Mouse (Mus musculus): ENCODE measurements around the gene Dync1li2.

Dync1li2 gene

GRCm38 (mm10) chr8:104442299-104443124 lies at the start of gene Dync1li2:
TSS of gene Dync1li2 (minus strand) at chr8:104443047.
- DNase-seq = peak; percentile 90

DNA sequence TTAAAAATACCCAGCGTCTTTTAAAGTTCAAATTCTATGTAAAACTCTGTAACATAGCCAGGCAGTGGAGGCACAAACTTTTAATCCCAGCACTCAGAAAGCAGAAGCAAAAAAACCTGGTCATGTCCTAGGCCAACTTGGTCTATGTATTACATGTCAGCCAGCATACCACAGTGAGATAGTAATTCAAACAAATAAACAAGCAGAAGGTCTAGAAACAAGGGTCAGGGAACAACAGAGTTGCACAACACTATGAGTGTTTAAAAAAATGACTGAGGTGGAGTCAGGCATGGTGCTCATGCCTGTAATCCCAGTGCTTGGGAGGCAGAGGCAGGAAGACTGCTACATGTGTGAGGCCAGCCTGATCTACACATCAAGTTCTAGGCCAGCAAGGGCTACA lies 36.2 kb upstream of the Dync1li2 start:
- DNase-seq = no peak

DNA sequence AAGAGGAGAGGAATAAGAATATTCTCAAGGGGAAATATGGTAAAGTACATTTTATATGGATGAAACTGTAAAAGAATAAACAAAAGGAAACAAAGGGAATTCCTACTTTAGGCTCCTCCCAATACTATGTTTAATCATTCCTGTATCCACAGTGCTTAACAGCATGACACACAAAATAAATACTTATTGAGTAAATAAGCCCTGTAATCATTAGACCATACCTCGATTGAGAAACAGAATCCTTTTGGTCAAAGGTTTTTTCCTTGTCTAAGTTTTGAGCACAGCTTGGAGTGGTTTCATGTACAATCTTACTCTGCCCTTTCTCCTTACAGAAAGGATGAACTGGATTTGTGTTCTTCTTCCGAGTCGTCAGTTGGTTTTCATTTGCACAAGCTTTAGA lies 29.6 kb upstream of the Dync1li2 start:
- no peak for DNase-seq

- no peak for DNase-seq
These were observed 24.6 kb upstream of the Dync1li2 start for GRCm38 (mm10) chr8:104467463-104467862.

- DNase-seq = no peak
These were observed 9.3 kb upstream of the Dync1li2 start for GRCm38 (mm10) chr8:104452177-104452576.

DNA sequence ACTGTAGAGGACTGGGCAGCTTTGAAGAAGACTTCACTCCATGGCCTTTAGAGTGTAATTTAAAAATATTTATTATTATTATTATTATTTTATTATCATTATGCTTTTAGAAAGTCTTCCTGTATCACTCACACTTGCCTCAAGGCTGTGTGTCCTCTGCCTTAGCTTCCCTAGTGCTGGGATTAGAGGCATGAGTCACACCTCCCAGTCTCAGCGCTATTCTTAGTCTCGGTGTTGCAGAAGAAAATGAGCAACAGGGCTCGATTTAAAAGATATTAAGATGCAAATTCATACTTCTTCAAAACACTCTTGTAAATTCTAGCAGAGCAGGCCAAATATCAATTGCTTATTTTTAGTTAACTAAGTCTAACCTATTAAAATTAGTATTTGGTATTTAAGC lies 5.9 kb upstream of the Dync1li2 start:
- no peak for DNase-seq

- no peak for DNase-seq
These were observed 3.2 kb upstream of the Dync1li2 start for GRCm38 (mm10) chr8:104446016-104446415.

GRCm38 (mm10) chr8:104445248-104445647 lies 2.4 kb upstream of the Dync1li2 start:
- no peak for DNase-seq

- no peak for DNase-seq
These were observed 355 bp upstream of the Dync1li2 start for GRCm38 (mm10) chr8:104443125-104443679.

GRCm38 (mm10) chr8:104441613-104442012 lies 1.2 kb downstream of the Dync1li2 start:
- DNase-seq = no peak

GRCm38 (mm10) chr8:104439461-104439860 lies 3.4 kb downstream of the Dync1li2 start:
- no peak for DNase-seq

DNA sequence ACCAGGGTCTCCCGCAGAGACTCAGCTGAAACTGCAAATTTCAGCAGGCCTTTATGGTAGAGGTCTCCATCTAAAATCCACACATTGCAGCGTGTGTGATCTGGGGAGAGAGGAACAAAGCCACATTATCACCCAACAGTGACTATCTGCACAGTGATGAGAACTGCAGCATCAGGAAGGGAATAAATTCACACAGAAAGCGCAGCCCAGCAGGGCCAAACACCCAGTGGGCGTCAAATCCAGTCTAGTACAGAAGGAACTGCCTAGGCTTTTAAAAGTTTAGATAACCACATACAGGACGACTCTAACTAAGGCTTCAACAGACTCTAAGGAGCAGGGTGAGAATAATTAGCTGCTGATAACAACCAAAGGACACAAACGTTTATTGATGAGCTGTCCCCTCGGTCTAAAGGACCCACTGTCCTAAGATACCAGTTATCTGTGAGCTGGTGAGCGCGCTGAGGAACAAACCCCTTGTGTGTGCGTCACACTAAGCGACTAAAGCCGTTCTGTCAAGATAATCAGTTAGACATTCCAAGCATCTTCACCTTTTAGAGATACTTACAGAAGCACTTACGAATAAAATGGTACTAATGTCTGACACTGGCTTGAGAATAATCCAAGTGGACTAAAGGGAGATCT lies 5.2 kb downstream of the Dync1li2 start:
- no peak for DNase-seq

GRCm38 (mm10) chr8:104436591-104436990 lies 6.3 kb downstream of the Dync1li2 start:
- no peak for DNase-seq

DNA sequence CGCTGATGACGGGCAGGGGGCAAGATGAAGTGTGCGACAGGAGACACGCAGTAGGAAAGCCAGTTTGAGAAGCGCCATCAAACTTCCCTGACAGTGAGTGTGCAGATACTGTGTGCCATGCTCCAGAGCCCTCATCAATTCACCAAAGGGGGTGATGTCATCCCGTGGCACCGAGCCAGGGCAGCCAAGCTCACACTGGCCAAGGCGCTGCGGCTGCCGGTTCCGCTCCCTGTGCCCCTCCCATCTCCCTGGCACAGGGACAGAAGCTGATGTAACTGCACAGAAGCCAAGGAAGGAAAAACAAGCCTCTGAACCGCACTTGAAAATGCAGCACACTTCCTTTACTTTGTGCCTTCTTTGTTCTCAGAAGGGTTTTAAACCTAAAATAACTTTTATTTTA lies 6.8 kb downstream of the Dync1li2 start:
- peak; percentile 100 for DNase-seq

DNA sequence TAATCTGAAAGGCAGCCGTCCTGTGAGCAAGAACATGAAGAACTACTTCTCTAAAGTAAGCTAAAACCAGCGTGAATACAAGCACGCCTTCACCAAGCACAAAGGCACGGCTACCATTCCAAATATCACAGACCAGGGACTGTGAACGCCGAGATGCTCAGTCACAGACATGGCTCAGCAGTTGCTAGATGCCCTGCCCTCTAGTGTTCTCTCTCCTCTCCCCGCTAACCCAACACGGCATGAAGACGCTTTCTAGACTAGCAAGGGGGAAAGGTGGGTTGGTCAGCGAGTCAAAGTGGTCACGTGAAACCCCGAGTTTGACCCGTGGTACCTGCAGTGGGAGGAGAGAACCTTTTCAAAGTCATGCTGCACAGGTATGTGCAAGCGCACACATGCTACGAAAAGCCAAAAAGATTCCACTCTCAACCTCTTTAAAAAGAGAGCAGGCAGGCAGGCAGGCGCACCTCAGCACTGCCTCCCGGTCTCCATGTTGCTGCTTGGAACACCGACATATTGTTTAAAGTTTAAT lies 8.0 kb downstream of the Dync1li2 start:
- peak; percentile 32 for DNase-seq

- DNase-seq = peak; percentile 42
These were observed 8.6 kb downstream of the Dync1li2 start for GRCm38 (mm10) chr8:104434275-104434674.

GRCm38 (mm10) chr8:104433191-104433842 lies 9.5 kb downstream of the Dync1li2 start:
- no peak for DNase-seq

DNA sequence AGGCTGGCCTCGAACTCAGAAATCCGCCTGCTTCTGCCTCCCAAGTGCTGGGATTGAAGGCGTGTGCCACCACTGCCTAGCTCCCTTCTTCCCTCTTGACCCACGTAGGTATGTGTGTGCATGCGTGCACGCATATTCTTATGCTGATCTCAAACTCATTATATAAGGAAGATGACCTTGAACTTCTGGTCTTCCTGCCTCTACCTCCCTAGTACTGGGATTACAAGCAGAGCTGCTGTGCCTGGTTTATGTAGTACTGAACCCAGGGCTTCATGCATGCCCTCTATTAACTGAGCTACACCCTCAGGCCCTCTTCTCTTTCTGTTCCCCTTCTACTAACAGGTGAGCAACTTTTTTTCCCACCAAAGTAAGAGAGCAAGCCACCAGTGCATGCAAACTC lies 10.2 kb downstream of the Dync1li2 start:
- DNase-seq = no peak

DNA sequence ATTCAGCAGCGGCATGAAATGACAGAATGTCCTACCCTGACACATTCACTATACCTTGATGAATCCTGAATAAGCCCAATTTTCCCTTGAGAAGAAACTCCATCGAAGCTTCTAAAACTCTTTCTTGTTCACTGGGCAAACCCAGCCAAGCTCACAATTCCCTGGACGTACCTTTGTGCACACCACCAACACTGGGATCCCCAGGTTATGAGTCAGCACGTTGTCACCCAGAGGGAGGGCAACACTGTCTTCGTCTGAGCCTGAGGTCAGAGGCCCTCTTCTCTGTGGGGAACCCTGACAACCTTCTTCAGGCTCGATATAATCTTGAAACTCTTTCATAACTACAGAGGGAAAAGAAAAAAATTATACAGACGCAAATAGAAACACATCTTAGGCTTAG lies 12.6 kb downstream of the Dync1li2 start:
- no peak for DNase-seq

- no peak for DNase-seq
These were observed 15.1 kb downstream of the Dync1li2 start for GRCm38 (mm10) chr8:104427703-104428102.

DNA sequence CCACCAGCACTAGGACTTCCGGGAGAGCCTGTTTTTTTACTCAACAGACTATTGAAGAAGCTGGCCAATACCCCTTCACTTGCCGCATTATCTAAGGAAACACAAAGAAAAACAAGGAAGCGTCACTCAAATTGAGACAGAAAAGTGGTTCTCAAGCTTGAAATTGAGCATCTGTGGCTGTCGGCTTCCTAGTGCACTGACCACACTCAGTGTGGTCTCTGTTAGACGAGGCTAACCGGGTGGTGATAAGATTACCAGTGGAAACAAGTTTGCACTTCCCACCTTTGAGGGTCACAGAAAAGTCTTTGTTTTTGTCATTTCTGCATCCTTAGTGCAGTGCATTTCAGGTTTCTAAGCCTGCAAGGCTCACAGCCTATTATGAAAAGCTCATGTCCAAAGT lies 20.5 kb downstream of the Dync1li2 start:
- DNase-seq = no peak

DNA sequence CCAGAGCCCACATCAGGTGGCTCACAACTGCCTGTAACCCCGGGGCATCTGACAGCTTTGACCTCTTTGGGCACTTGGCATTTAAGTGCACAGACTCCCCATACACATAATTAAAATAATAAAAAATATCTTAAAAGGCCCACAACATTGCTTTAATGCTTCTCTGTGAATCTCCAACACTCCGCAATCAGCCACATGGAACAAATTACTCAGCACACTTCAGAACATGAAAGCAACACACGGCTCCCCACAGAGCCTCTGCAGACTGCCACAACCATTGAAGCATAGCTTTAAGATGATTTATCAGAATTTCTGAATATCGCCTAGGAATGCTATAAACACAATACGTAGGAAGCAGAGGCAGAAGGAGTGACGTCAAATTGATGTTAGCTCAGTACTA lies 26.8 kb downstream of the Dync1li2 start:
- DNase-seq = no peak

DNA sequence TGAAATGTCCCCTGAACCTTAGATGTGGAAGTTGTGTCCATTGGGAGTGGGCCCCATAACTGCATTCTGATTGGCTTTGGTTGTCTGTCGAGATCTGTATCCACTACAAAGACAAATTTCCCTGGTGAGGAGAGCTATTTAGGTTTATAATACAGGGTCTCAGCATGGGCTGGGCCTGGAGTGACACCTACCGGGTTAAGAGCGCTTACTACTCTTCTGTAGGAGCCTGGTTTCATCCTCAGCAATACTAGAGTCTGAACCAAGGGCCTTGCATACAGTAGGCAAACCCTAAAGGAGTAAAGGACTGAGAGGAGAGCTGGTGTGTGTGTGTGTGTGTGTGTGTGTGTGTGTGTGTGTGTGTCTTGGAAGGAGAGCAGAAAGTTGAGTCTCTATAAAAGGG lies 28.6 kb downstream of the Dync1li2 start:
- DNase-seq = no peak

All from cerebellum, adult 11 months (tissue).